Mouse (Mus musculus) limb, embryonic 14.5 days (tissue): ENCODE results near the gene Ripor2. TPM values are rescaled to one million over a fixed set of nuclear protein-coding genes. Genes with fewer than 3 reads are reported as not detected.

Experiments used
- ATAC-seq: fragments of 200-750 bp; cut with Nextera tagmentation; 2 replicates; pipeline ENCODE4 v1.8.0; 2017; ENCODE audit warnings: low read depth, moderate number of reproducible peaks, moderate TSS enrichment; ENCODE audit not compliant: low FRiP score
- DNase-seq: peaks from one replicate; pipeline ENCODE4 v3.0.0-alpha.2; 2015; ENCODE audit warnings: low spot score
- H3K27ac ChIP-seq: fragments of 300-500 bp; sonication (generic); replicated peaks from 2 replicates; pipeline ENCODE4 v1.5.1; 2014; ENCODE audit warnings: low read depth, mild to moderate bottlenecking, low read length, moderate library complexity, mixed read lengths
- H3K27me3 ChIP-seq: fragments of 300-500 bp; sonication (generic); 2 replicates; pipeline ENCODE4 v1.6.1; 2014; ENCODE audit warnings: low read length, mixed read lengths; ENCODE audit not compliant: control insufficient read depth, insufficient read depth
- H3K36me3 ChIP-seq: fragments of 300-500 bp; sonication (generic); 2 replicates; pipeline ENCODE4 v1.6.1; 2014; ENCODE audit warnings: mild to moderate bottlenecking, low read length, moderate library complexity, mixed read lengths; ENCODE audit not compliant: control insufficient read depth, insufficient read depth
- H3K4me1 ChIP-seq: fragments of 300-500 bp; sonication (generic); 2 replicates; pipeline ENCODE4 v1.6.1; 2014; ENCODE audit warnings: antibody characterized with exemption, low read length, mixed read lengths; ENCODE audit not compliant: control insufficient read depth, insufficient read depth
- H3K4me2 ChIP-seq: fragments of 300-500 bp; sonication (generic); replicated peaks from 2 replicates; pipeline ENCODE4 v1.6.1; 2014; ENCODE audit warnings: low read depth, mild to moderate bottlenecking, low read length, moderate library complexity; ENCODE audit not compliant: severe bottlenecking
- H3K4me3 ChIP-seq: fragments of 300-500 bp; sonication (generic); replicated peaks from 2 replicates; pipeline ENCODE4 v1.5.1; 2014; ENCODE audit warnings: low read length
- H3K9ac ChIP-seq: fragments of 300-500 bp; sonication (generic); 2 replicates; pipeline ENCODE4 v1.6.1; 2014; ENCODE audit warnings: mild to moderate bottlenecking, low read depth, low read length, moderate library complexity; ENCODE audit not compliant: severe bottlenecking
- H3K9me3 ChIP-seq: fragments of 300-500 bp; sonication (generic); 2 replicates; pipeline ENCODE4 v1.6.1; 2016; ENCODE audit warnings: low read length; ENCODE audit not compliant: control insufficient read depth
- POLR2A ChIP-seq: fragments of 200-500 bp; IDR thresholded peaks from 2 replicates; pipeline ENCODE4 v1.8.0; 2012; ENCODE audit warnings: inconsistent platforms, mild to moderate bottlenecking, moderate library complexity, borderline replicate concordance; ENCODE audit not compliant: insufficient read depth, insufficient read length; ENCODE audit errors: extremely low read depth
- WGBS: fragments of 180-500 bp; shearing (Covaris S2); extraction: QIAGEN DNeasy Blood & Tissue Kit; methylation state at CpG from one replicate; pipeline ENCODE4 v1.1.7; 2014; 5-methylcytosine and 5-hydroxymethylcytosine counted together
- polyA plus RNA-seq, 2 experiments: library from polyadenylated mRNA; depleted of rRNA in 1 of 2; stranded (reverse) in 1 of 2; unstranded in 1 of 2; fragments of >200 nt; fragmentation: Nextera tagmentation in 1 of 2; extraction: Ambion mirVana in 1 of 2; gene quantifications; 2 replicates each; pipeline versions ENCODE4 v1.2.1 to v1.2.3; 2012 to 2014

Gene Ripor2
- polyA plus RNA-seq, 2 experiments = 5.1 TPM

DNA sequence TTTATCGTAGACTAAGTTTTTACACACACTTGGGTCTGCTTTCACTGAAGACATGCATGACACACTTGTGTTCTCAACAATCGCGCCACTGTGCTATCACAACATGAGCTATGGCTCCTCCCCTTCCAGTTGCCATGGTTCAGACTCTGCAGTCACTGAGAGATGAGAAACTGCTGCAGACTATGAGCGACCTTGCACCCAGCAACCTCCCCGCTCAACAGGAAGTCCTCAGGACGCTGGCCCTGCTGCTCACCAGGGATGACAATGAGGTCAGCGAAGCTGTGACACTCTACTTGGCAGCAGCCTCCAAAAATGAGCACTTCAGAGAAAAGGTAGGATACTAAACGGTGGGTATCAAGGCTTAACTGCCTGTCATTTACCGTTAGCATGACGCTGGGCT lies 139.5 kb downstream of the Ripor2 start:
- WGBS = 79% methylated on average over 10 of the region's 10 CpGs
- no peaks in the 10 kb centered on the region for H3K9me3 ChIP-seq
- DNase-seq (no peak), ATAC-seq (no peak)
- no peak overlapping the region for H3K27ac ChIP-seq
- H3K4me2 ChIP-seq = no peak overlapping the region
- H3K9ac ChIP-seq = no peak overlapping the region
- no peaks in the 10 kb centered on the region; the same call in 1 of the 2 replicates for H3K4me1 ChIP-seq
- H3K36me3 ChIP-seq = no peaks in the 10 kb centered on the region
- no peak overlapping the region for H3K4me3 ChIP-seq
- H3K27me3 ChIP-seq = no peaks in the 10 kb centered on the region
- TF ChIP-seq POLR2A = no peak

DNA sequence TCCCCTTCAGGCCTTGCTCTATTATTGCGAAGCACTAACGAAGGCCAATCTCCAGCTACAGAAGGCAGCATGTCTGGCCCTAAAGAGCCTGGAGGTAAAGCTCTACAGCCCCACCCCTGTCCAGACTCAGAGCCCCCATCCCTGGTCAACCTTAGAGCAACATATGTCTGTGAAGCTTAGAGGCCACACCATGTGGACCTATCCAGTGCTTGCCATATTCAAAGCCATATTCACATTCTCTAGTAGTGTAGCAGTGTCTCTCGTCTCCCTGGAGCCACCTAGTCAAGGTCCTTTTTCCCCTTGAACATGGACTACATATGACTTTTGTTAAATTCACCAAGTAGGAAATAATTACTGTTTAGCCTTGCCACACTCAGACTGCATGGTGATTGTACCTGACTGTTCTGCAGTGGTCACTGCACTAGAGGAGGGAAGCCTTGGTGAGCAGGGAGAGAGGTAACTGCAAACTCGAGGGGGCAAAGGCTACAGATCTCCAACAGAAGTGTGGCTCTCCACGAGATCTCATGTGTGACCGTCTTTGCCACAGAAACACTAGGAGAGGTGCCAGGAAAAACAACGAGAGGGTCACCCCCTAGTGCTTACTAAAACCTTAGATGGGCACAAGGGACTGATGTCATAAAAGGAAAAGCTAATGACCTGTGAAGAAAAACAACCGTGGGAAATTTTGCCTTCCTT lies 141.9 kb downstream of the Ripor2 start:
- H3K4me2 ChIP-seq = no peak overlapping the region
- no peak for DNase-seq
- no peak for ATAC-seq
- H3K27ac ChIP-seq = no peak overlapping the region
- H3K4me3 ChIP-seq = no peak overlapping the region
- H3K9me3 ChIP-seq = no peaks in the 10 kb centered on the region
- 55% methylated on average over 8 of the region's 8 CpGs for WGBS
- H3K27me3 ChIP-seq = no peaks in the 10 kb centered on the region
- H3K4me1 ChIP-seq = no peaks in the 10 kb centered on the region; the same call in 1 of the 2 replicates
- H3K36me3 ChIP-seq = no peaks in the 10 kb centered on the region
- no peak for TF ChIP-seq POLR2A
- H3K9ac ChIP-seq = no peak overlapping the region

DNA sequence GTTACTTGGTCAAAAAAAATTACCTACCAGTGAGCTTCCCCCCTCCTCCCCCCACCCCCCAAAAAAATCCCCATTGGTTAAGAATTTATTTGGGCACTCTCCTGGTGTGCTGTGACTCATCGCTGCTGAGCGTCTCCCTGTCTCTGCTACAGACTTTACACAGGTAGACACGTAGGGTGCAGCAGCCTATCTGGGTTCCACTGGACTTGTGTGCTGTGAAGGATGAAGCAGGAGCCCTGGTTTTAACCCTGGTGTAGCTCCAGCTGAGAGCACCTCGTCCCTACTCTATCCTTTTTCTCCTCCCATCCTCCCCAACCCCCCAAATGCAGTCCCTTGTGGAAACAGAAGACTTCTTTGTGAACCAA lies 142.4 kb downstream of the Ripor2 start:
- Histone ChIP-seq H3K27me3 (no peaks in the 10 kb centered on the region), H3K4me1 (no peaks in the 10 kb centered on the region; the same call in 1 of the 2 replicates), H3K4me2 (no peak overlapping the region), H3K36me3 (no peaks in the 10 kb centered on the region), H3K9ac (no peak overlapping the region), H3K27ac (no peak overlapping the region), H3K9me3 (no peaks in the 10 kb centered on the region), H3K4me3 (no peak overlapping the region)
- TF ChIP-seq POLR2A = no peak
- ATAC-seq (no peak), DNase-seq (no peak)
- 57% methylated on average over 4 of the region's 4 CpGs for WGBS

DNA sequence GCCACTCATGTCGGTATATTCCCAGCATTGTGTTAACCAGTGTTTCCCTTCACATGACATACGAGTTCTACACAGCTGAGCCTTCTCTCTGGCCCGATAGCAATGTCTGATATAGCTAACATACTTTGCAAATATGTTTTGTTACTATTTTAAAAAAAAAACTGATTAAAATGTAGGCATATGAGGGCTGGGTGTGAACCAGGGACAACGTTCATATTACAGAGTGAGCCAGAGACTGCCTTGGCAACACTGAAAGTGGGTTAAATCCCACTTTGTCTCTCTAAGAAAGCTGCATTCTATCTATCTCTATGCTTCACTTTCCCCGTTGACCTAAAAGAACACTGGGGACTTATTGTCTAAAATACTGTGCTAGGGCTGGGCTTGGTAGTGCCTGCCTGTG lies 147.1 kb downstream of the Ripor2 start:
- Histone ChIP-seq H3K4me3 (no peak overlapping the region), H3K4me1 (no peaks in the 10 kb centered on the region; the same call in 1 of the 2 replicates), H3K27ac (no peak overlapping the region), H3K4me2 (no peak overlapping the region), H3K27me3 (no peaks in the 10 kb centered on the region), H3K9me3 (no peaks in the 10 kb centered on the region), H3K9ac (no peak overlapping the region), H3K36me3 (no peaks in the 10 kb centered on the region)
- ATAC-seq = no peak
- WGBS = 92% methylated on average over 5 of the region's 5 CpGs
- DNase-seq = no peak
- no peak for TF ChIP-seq POLR2A

DNA sequence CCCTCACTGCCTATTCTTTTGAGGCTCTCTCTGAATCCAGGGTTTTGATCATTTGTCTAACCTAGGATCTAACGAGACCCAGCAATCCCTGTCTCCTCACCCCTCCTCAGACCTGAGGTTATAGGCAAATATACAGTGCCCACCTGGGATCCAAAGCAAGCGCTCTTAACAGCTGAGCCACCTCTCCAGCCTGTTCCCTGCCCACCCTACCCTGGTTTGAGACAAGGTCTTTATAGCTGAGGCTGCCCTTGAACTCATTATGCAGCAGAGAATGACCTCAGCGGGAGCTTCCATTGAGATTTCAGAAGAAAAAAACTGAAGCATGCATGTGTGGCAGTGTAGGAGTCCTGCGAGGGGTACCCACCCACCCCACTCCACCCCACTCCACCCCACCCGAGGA lies 152.5 kb downstream of the Ripor2 start:
- H3K4me1 ChIP-seq = no peaks in the 10 kb centered on the region
- H3K9ac ChIP-seq = no peak overlapping the region
- 87% methylated on average over 5 of the region's 5 CpGs for WGBS
- no peak for DNase-seq
- TF ChIP-seq POLR2A = no peak
- no peak overlapping the region for H3K27ac ChIP-seq
- H3K4me2 ChIP-seq = no peak overlapping the region
- ATAC-seq = no peak
- H3K4me3 ChIP-seq = no peak overlapping the region
- H3K27me3 ChIP-seq = no peaks in the 10 kb centered on the region
- H3K9me3 ChIP-seq = no peaks in the 10 kb centered on the region
- no peaks in the 10 kb centered on the region for H3K36me3 ChIP-seq
